Mouse (Mus musculus) neural tube, embryonic 11.5 days (tissue): Measurements from ENCODE around the gene Prg3. TPM values are rescaled to one million over a fixed set of nuclear protein-coding genes. Genes with fewer than 3 reads are reported as not detected.

Experiments used
- ATAC-seq: fragments of 200-750 bp; cut with Nextera tagmentation; 2 replicates; pipeline ENCODE4 v1.8.0; 2017; ENCODE audit warnings: moderate number of reproducible peaks, mild to moderate bottlenecking, moderate TSS enrichment, moderate library complexity; ENCODE audit not compliant: insufficient read depth, low FRiP score, low TSS enrichment
- DNase-seq: peaks from one replicate; pipeline ENCODE4 v3.0.0-alpha.2; 2015; ENCODE audit warnings: low spot score
- H3K27ac ChIP-seq: fragments of 300-500 bp; sonication (generic); 2 replicates; pipeline ENCODE4 v1.5.1; 2014; ENCODE audit warnings: low read depth, mild to moderate bottlenecking, low read length
- H3K27me3 ChIP-seq: fragments of 300-500 bp; sonication (generic); 2 replicates; pipeline ENCODE4 v1.6.1; 2014; ENCODE audit warnings: mild to moderate bottlenecking, low read length, mixed read lengths; ENCODE audit not compliant: control insufficient read depth, insufficient read depth
- H3K36me3 ChIP-seq: fragments of 300-500 bp; sonication (generic); 2 replicates; pipeline ENCODE4 v1.6.1; 2014; ENCODE audit warnings: mild to moderate bottlenecking, low read length, moderate library complexity, mixed read lengths; ENCODE audit not compliant: control insufficient read depth, insufficient read depth
- H3K4me1 ChIP-seq: fragments of 300-500 bp; sonication (generic); 2 replicates; pipeline ENCODE4 v1.6.1; 2014; ENCODE audit warnings: low read length, mixed read lengths; ENCODE audit not compliant: control insufficient read depth, insufficient read depth
- H3K4me2 ChIP-seq: fragments of 300-500 bp; sonication (generic); 2 replicates; pipeline ENCODE4 v1.6.1; 2014; ENCODE audit warnings: low read depth, mild to moderate bottlenecking, moderate library complexity
- H3K4me3 ChIP-seq: fragments of 300-500 bp; sonication (generic); 2 replicates; pipeline ENCODE4 v1.5.1; 2014; ENCODE audit warnings: low read depth, low read length
- H3K9ac ChIP-seq: fragments of 300-500 bp; sonication (generic); 2 replicates; pipeline ENCODE4 v1.6.1; 2014; ENCODE audit warnings: mild to moderate bottlenecking, low read length
- H3K9me3 ChIP-seq: fragments of 300-500 bp; sonication (generic); 2 replicates; pipeline ENCODE4 v1.6.1; 2016; ENCODE audit warnings: low read length; ENCODE audit not compliant: control insufficient read depth
- WGBS: fragments of 180-500 bp; shearing (Covaris S2); extraction: QIAGEN DNeasy Blood & Tissue Kit; methylation state at CpG from one replicate; pipeline ENCODE4 v1.1.7; 2014; 5-methylcytosine and 5-hydroxymethylcytosine counted together
- polyA plus RNA-seq: library from polyadenylated mRNA; unstranded; fragments of >200 nt; fragmentation: Nextera tagmentation; extraction: Ambion mirVana; gene quantifications from 2 replicates; pipeline ENCODE4 v1.2.1, GENCODE M21; 2014

Gene Prg3
- polyA plus RNA-seq, 1 experiment from 2014 or later = not detected

- WGBS = 88% methylated on average over 4 of the region's 4 CpGs
- ATAC-seq = no peak
- DNase-seq = no peak
Measured at GRCm38 (mm10) chr2:85004341-85004740, 16.3 kb downstream of the Prg3 start.

GRCm38 (mm10) chr2:85006600-85006999 lies 18.6 kb downstream of the Prg3 start:
- WGBS = 89% methylated on average over 7 of the region's 7 CpGs
- H3K27ac ChIP-seq = no peak overlapping the region
- H3K36me3 ChIP-seq = no peaks in the 10 kb centered on the region
- H3K4me1 ChIP-seq = no peaks in the 10 kb centered on the region
- no peaks in the 10 kb centered on the region for H3K9me3 ChIP-seq
- H3K4me3 ChIP-seq = no peak overlapping the region
- H3K27me3 ChIP-seq = no peaks in the 10 kb centered on the region
- no peak for ATAC-seq
- DNase-seq = no peak
- H3K4me2 ChIP-seq = no peak overlapping the region
- no peak overlapping the region for H3K9ac ChIP-seq

More at GRCm38 (mm10) chr2:85004341-85004740, 16.3 kb downstream of the Prg3 start:
- H3K9ac ChIP-seq = no peak overlapping the region
- H3K9me3 ChIP-seq = no peaks in the 10 kb centered on the region
- no peaks in the 10 kb centered on the region for H3K4me1 ChIP-seq
- H3K4me3 ChIP-seq = no peak overlapping the region
- no peaks in the 10 kb centered on the region for H3K27me3 ChIP-seq
- H3K36me3 ChIP-seq = no peaks in the 10 kb centered on the region
- H3K4me2 ChIP-seq = no peak overlapping the region
- no peak overlapping the region for H3K27ac ChIP-seq

GRCm38 (mm10) chr2:85007729-85008128 lies 19.7 kb downstream of the Prg3 start:
- Histone ChIP-seq H3K9ac (no peak overlapping the region), H3K4me1 (no peaks in the 10 kb centered on the region), H3K36me3 (no peaks in the 10 kb centered on the region), H3K4me3 (no peak overlapping the region), H3K4me2 (no peak overlapping the region), H3K9me3 (no peaks in the 10 kb centered on the region), H3K27me3 (no peaks in the 10 kb centered on the region), H3K27ac (no peak overlapping the region)
- WGBS = 23% methylated on average over 4 of the region's 4 CpGs
- no peak for ATAC-seq
- DNase-seq = no peak

- no peaks in the 10 kb centered on the region for H3K36me3 ChIP-seq
- no peak overlapping the region for H3K9ac ChIP-seq
- no peaks in the 10 kb centered on the region for H3K27me3 ChIP-seq
- H3K4me3 ChIP-seq = no peak overlapping the region
- no peak for ATAC-seq
- no peak overlapping the region for H3K27ac ChIP-seq
- no peak overlapping the region for H3K4me2 ChIP-seq
- no peak for DNase-seq
- H3K9me3 ChIP-seq = no peaks in the 10 kb centered on the region
- H3K4me1 ChIP-seq = no peaks in the 10 kb centered on the region
- WGBS = 67% methylated on average over 2 of the region's 2 CpGs
Measured at GRCm38 (mm10) chr2:85009212-85009611, 21.2 kb downstream of the Prg3 start.

- no peak overlapping the region for H3K4me2 ChIP-seq
- no peak overlapping the region for H3K4me3 ChIP-seq
- no peaks in the 10 kb centered on the region for H3K9me3 ChIP-seq
- H3K9ac ChIP-seq = no peak overlapping the region
- WGBS = 62% methylated on average over 9 of the region's 9 CpGs
- no peak overlapping the region for H3K27ac ChIP-seq
- no peaks in the 10 kb centered on the region for H3K4me1 ChIP-seq
- DNase-seq (no peak), ATAC-seq (no peak)
- H3K27me3 ChIP-seq = no peaks in the 10 kb centered on the region
- H3K36me3 ChIP-seq = no peaks in the 10 kb centered on the region
Measured at GRCm38 (mm10) chr2:85011906-85012604, 24.0 kb downstream of the Prg3 start.

GRCm38 (mm10) chr2:85012679-85013078 lies 24.7 kb downstream of the Prg3 start:
- ATAC-seq = no peak
- WGBS = 90% methylated on average over 14 of the region's 14 CpGs
- no peak overlapping the region for H3K4me2 ChIP-seq

GRCm38 (mm10) chr2:85013826-85014587 lies 26.0 kb downstream of the Prg3 start:
- Histone ChIP-seq H3K9ac (no peak overlapping the region), H3K4me1 (no peaks in the 10 kb centered on the region), H3K27ac (no peak overlapping the region), H3K36me3 (no peaks in the 10 kb centered on the region), H3K9me3 (no peaks in the 10 kb centered on the region), H3K4me2 (no peak overlapping the region), H3K4me3 (no peak overlapping the region), H3K27me3 (no peaks in the 10 kb centered on the region)
- WGBS = 85% methylated on average over 5 of the region's 5 CpGs
- DNase-seq = no peak
- ATAC-seq = no peak

More at GRCm38 (mm10) chr2:85012679-85013078, 24.7 kb downstream of the Prg3 start:
- DNase-seq = no peak
- Histone ChIP-seq H3K9me3 (no peaks in the 10 kb centered on the region), H3K4me3 (no peak overlapping the region), H3K27ac (no peak overlapping the region), H3K36me3 (no peaks in the 10 kb centered on the region), H3K27me3 (no peaks in the 10 kb centered on the region), H3K4me1 (no peaks in the 10 kb centered on the region), H3K9ac (no peak overlapping the region)

- no peaks in the 10 kb centered on the region for H3K36me3 ChIP-seq
- H3K9ac ChIP-seq = no peak overlapping the region
- H3K4me1 ChIP-seq = no peaks in the 10 kb centered on the region
- H3K4me2 ChIP-seq = no peak overlapping the region
- no peaks in the 10 kb centered on the region for H3K9me3 ChIP-seq
- DNase-seq (no peak), ATAC-seq (peak; percentile 9; the same call in 1 of the 2 replicates)
- H3K27me3 ChIP-seq = no peaks in the 10 kb centered on the region
- 62% methylated on average over 3 of the region's 3 CpGs for WGBS
- no peak overlapping the region for H3K27ac ChIP-seq
- no peak overlapping the region for H3K4me3 ChIP-seq
Measured at GRCm38 (mm10) chr2:85014588-85014982, 26.6 kb downstream of the Prg3 start.

- Histone ChIP-seq H3K4me2 (no peak overlapping the region), H3K27ac (no peak overlapping the region), H3K9ac (no peak overlapping the region), H3K27me3 (no peaks in the 10 kb centered on the region), H3K4me3 (no peak overlapping the region), H3K9me3 (no peaks in the 10 kb centered on the region), H3K36me3 (no peaks in the 10 kb centered on the region), H3K4me1 (no peaks in the 10 kb centered on the region)
- WGBS = 26% methylated on average over 4 of the region's 4 CpGs
- ATAC-seq (no peak), DNase-seq (no peak)
Measured at GRCm38 (mm10) chr2:85022043-85022442, 34.0 kb downstream of the Prg3 start.
